Mouse (Mus musculus) liver, embryonic 14.5 days (tissue): ENCODE results near the gene Kcnk7.

ENCODE experiments used
- CTCF ChIP-seq: IDR thresholded peaks from 2 replicates; pipeline ENCODE4 v1.5.1; 2016; ENCODE audit warnings: antibody characterized with exemption, low read depth, control low read depth
- EP300 ChIP-seq: IDR thresholded peaks from 2 replicates; pipeline ENCODE4 v1.6.1; 2016; ENCODE audit warnings: antibody characterized with exemption, low read depth

GRCm38 (mm10) chr19:5693801-5694200 is 10.4 kb upstream of the Kcnk7 start:
- TF ChIP-seq CTCF (no peak), EP300 (no peak)
